Mouse (Mus musculus): ENCODE data around the gene Gas2l3.

The Gas2l3 gene

GRCm38 (mm10) chr10:89395321-89395720 is 48.4 kb downstream of the Gas2l3 start:
- DNase-seq (ENCODE audit: low read depth, low spot score), result no peak
- Histone ChIP-seq H3K27me3 (ENCODE audit: control insufficient read depth, insufficient read depth, low read length, poor library complexity, severe bottlenecking) (no peaks in the 10 kb centered on the region), H3K36me3 (ENCODE audit: control insufficient read depth, insufficient read depth, low read length, poor library complexity, severe bottlenecking) (no peaks in the 10 kb centered on the region)

GRCm38 (mm10) chr10:89392687-89393086 is 51.1 kb downstream of the Gas2l3 start:
- H3K36me3 ChIP-seq (ENCODE audit: control insufficient read depth, insufficient read depth, low read length, poor library complexity, severe bottlenecking), result no peaks in the 10 kb centered on the region
- no peak for DNase-seq (ENCODE audit: low read depth, low spot score)
- no peaks in the 10 kb centered on the region for H3K27me3 ChIP-seq (ENCODE audit: control insufficient read depth, insufficient read depth, low read length, poor library complexity, severe bottlenecking)

GRCm38 (mm10) chr10:89391571-89392163 is 52.1 kb downstream of the Gas2l3 start:
- no peak for DNase-seq (ENCODE audit: low read depth, low spot score)
- Histone ChIP-seq H3K27me3 (ENCODE audit: control insufficient read depth, insufficient read depth, low read length, poor library complexity, severe bottlenecking) (no peaks in the 10 kb centered on the region), H3K36me3 (ENCODE audit: control insufficient read depth, insufficient read depth, low read length, poor library complexity, severe bottlenecking) (no peaks in the 10 kb centered on the region)

GRCm38 (mm10) chr10:89386461-89386860 is 57.3 kb downstream of the Gas2l3 start:
- no peaks in the 10 kb centered on the region for H3K36me3 ChIP-seq (ENCODE audit: control insufficient read depth, insufficient read depth, low read length, poor library complexity, severe bottlenecking)
- DNase-seq (ENCODE audit: low read depth, low spot score), result no peak
- H3K27me3 ChIP-seq (ENCODE audit: control insufficient read depth, insufficient read depth, low read length, poor library complexity, severe bottlenecking), result no peaks in the 10 kb centered on the region

DNA sequence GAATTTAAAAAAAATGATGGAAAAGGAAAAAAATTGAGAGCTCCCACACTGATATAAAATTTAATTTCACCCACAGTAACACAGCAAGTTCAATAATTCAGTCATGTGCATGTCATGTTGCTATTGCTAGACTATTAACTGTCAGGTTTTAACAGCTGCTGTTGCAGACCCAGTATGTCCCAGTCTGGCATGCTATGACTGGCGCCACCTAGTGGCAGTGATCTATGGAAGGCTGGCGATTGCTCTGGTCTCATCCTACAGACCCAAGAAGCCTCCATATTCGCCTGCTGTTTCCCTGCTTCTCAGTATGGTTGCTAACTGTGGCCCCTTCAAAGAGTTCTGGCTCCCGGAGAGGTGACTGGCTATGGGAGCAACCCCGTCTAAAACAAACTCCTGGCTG is 60.3 kb downstream of the Gas2l3 start:
- no peaks in the 10 kb centered on the region for H3K36me3 ChIP-seq (ENCODE audit: control insufficient read depth, insufficient read depth, low read length, poor library complexity, severe bottlenecking)
- no peaks in the 10 kb centered on the region for H3K27me3 ChIP-seq (ENCODE audit: control insufficient read depth, insufficient read depth, low read length, poor library complexity, severe bottlenecking)
- DNase-seq (ENCODE audit: low read depth, low spot score), result peak; percentile 74

GRCm38 (mm10) chr10:89377750-89378149 is 66.0 kb downstream of the Gas2l3 start:
- Histone ChIP-seq H3K27me3 (ENCODE audit: control insufficient read depth, insufficient read depth, low read length, poor library complexity, severe bottlenecking) (no peaks in the 10 kb centered on the region), H3K36me3 (ENCODE audit: control insufficient read depth, insufficient read depth, low read length, poor library complexity, severe bottlenecking) (no peaks in the 10 kb centered on the region)
- no peak for DNase-seq (ENCODE audit: low read depth, low spot score)

GRCm38 (mm10) chr10:89370051-89370450 is 73.7 kb downstream of the Gas2l3 start:
- H3K27me3 ChIP-seq (ENCODE audit: control insufficient read depth, insufficient read depth, low read length, poor library complexity, severe bottlenecking), result no peaks in the 10 kb centered on the region
- no peaks in the 10 kb centered on the region for H3K36me3 ChIP-seq (ENCODE audit: control insufficient read depth, insufficient read depth, low read length, poor library complexity, severe bottlenecking)

DNA sequence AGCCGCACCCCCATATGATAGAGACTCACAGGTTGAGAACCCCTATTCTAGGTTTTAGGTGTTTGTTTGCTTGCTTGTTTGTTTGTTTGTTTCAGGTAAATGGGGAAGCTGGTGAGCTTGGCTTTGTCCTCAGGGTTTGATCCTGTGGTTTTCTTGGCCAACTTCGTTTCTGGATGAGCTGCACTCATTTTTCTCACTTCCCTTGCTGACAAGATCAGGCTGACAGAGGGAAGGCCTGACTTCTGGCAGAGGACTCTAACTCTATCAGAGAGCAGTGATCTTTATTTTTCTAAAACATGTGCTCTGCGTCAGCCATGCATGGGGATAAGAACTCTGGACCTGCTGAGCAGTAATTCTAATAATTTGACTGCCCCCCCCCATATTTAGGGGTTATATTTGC is 84.8 kb downstream of the Gas2l3 start:
- Histone ChIP-seq H3K27me3 (ENCODE audit: control insufficient read depth, insufficient read depth, low read length, poor library complexity, severe bottlenecking) (no peaks in the 10 kb centered on the region), H3K36me3 (ENCODE audit: control insufficient read depth, insufficient read depth, low read length, poor library complexity, severe bottlenecking) (no peaks in the 10 kb centered on the region)
- no peak for DNase-seq (ENCODE audit: low read depth, low spot score)

More at GRCm38 (mm10) chr10:89370051-89370450, 73.7 kb downstream of the Gas2l3 start:
- no peak for DNase-seq (ENCODE audit: low read depth, low spot score)
